Mouse (Mus musculus): ENCODE measurements around the gene Dok4. TPM values are rescaled to one million over a fixed set of nuclear protein-coding genes. Genes with fewer than 3 reads are reported as not detected.
A peak's percentile ranks its signal among the peaks of the same experiment; 100 is the strongest.

The Dok4 gene
- total RNA-seq (2014; rRNA removed), result 121 and 127 TPM in 2 replicates
- 60.8 and 66.9 TPM in 2 replicates for polyA plus RNA-seq (2015; fragmentation: Nextera tagmentation; extraction: Ambion mirVana)

DNA sequence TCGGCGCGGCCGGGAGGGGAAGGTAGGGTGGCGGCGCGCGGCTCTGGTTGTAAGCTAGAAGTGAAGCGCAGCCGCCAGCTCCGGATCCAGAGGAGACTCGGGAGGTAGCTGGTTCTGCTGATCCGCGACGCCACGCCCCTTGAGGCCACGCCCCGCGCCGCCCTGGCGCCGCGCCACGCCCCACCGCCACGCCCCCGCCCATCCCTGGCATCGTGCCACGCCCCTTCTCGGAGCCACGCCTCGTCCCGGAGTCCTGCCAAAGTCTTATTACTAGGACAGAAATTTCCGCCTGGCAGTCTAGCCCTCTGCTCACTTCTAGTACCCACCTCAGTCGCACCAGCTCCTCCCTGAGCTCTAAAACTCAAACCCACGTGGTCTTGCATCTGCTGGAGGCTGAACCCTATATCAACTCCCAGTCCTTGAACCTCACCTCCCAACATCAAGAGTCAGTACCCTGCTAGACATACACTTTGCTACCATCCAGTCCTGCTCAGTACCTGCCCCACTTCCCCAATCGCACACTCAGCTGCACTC is at the start of gene Dok4:
Gene Dok4 (minus strand): TSS at position 134 of the 534 bp plus-strand sequence.
- DNase-seq (ENCODE audit: low spot score) (peak; percentile 74), ATAC-seq (peak; percentile 27; the same call in 1 of the 2 replicates)
- no peaks in the 10 kb centered on the region for H3K27me3 ChIP-seq (ENCODE audit: insufficient read depth, low read length)
- peak within 1 kb of the TSS; percentile 63 for H3K4me3 ChIP-seq (ENCODE audit: low read length)
- no peak within 1 kb of the TSS for H3K27ac ChIP-seq
- H3K4me2 ChIP-seq (ENCODE audit: low read depth, low read length), result peak within 1 kb of the TSS; percentile 99
- TF ChIP-seq CTCF (IDR thresholded peaks at IDR 0.05; ENCODE audit: low read depth), result no peak
- H3K9ac ChIP-seq (replicated peaks; ENCODE audit: low read length), result peak within 1 kb of the TSS; percentile 60
- no peaks in the 10 kb centered on the region for H3K36me3 ChIP-seq (ENCODE audit: insufficient read depth, low read length)
- under 1% methylated on average over 22 of the region's 37 CpGs for WGBS
- H3K4me1 ChIP-seq (ENCODE audit: insufficient read depth, low read length), result peaks cover 21% of the 10 kb centered on the region; the same call in 1 of the 2 replicates
- H3K9me3 ChIP-seq (ENCODE audit: low read length), result no peaks in the 10 kb centered on the region

- ATAC-seq (no peak), DNase-seq (ENCODE audit: low spot score) (no peak)
- 46% methylated on average over 5 of the region's 8 CpGs for WGBS
- no peak within 1 kb of the TSS for H3K9ac ChIP-seq (replicated peaks; ENCODE audit: low read length)
- no peak within 1 kb of the TSS for H3K4me3 ChIP-seq (ENCODE audit: low read length)
- H3K9me3 ChIP-seq (ENCODE audit: low read length), result no peaks in the 10 kb centered on the region
- H3K36me3 ChIP-seq (ENCODE audit: insufficient read depth, low read length), result no peaks in the 10 kb centered on the region
- H3K4me1 ChIP-seq (ENCODE audit: insufficient read depth, low read length), result no peaks in the 10 kb centered on the region
- no peaks in the 10 kb centered on the region for H3K27me3 ChIP-seq (ENCODE audit: insufficient read depth, low read length)
- no peak for TF ChIP-seq CTCF (IDR thresholded peaks at IDR 0.05; ENCODE audit: low read depth)
- H3K27ac ChIP-seq, result no peak within 1 kb of the TSS
- no peak within 1 kb of the TSS for H3K4me2 ChIP-seq (ENCODE audit: low read depth, low read length)
These were observed 47.3 kb upstream of the Dok4 start, which contains the start of gene Adgrg5 for GRCm38 (mm10) chr8:94923405-94923804. Gene Adgrg5 (plus strand): TSS chr8:94923694.

DNA sequence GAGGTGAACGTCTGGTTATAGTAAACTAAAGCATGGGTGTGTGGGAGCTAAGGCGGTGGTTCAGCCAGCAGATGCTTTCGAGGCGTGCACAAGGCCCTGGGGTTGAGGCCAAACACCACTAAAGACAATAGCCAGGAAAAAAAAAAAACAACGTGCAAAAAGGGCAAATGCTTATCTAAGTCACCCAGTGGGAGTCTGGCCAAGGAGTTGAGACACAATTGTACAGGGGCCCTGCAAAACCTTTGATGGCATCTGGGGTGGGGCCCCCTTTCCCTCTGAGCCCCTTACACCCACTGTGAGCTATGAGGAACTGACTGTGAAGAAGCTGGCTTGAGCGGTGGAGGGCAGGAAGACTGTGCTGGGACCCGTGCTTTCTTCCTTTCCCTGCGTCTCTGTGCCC is 46.5 kb upstream of the Dok4 start:
- Histone ChIP-seq H3K27ac (no peak overlapping the region), H3K36me3 (ENCODE audit: insufficient read depth, low read length) (no peaks in the 10 kb centered on the region), H3K4me2 (ENCODE audit: low read depth, low read length) (no peak overlapping the region), H3K9ac (replicated peaks; ENCODE audit: low read length) (no peak overlapping the region), H3K4me3 (ENCODE audit: low read length) (no peak overlapping the region), H3K27me3 (ENCODE audit: insufficient read depth, low read length) (no peaks in the 10 kb centered on the region), H3K9me3 (ENCODE audit: low read length) (no peaks in the 10 kb centered on the region), H3K4me1 (ENCODE audit: insufficient read depth, low read length) (peaks cover 6% of the 10 kb centered on the region)
- 20% methylated on average over 8 of the region's 8 CpGs for WGBS
- ATAC-seq, result no peak
- no peak for TF ChIP-seq CTCF (IDR thresholded peaks at IDR 0.05; ENCODE audit: low read depth)
- no peak for DNase-seq (ENCODE audit: low spot score)

GRCm38 (mm10) chr8:94922176-94922575 is 46.0 kb upstream of the Dok4 start:
- peaks cover 7% of the 10 kb centered on the region for H3K4me1 ChIP-seq (ENCODE audit: insufficient read depth, low read length)
- no peak for ATAC-seq
- no peak for TF ChIP-seq CTCF (IDR thresholded peaks at IDR 0.05; ENCODE audit: low read depth)
- H3K27ac ChIP-seq, result no peak overlapping the region
- H3K9ac ChIP-seq (replicated peaks; ENCODE audit: low read length), result no peak overlapping the region
- WGBS, result 70% methylated on average over 6 of the region's 6 CpGs
- no peaks in the 10 kb centered on the region for H3K36me3 ChIP-seq (ENCODE audit: insufficient read depth, low read length)
- no peak overlapping the region for H3K4me3 ChIP-seq (ENCODE audit: low read length)
- H3K27me3 ChIP-seq (ENCODE audit: insufficient read depth, low read length), result peaks cover 2% of the 10 kb centered on the region; the same call in 1 of the 2 replicates
- no peaks in the 10 kb centered on the region for H3K9me3 ChIP-seq (ENCODE audit: low read length)
- no peak overlapping the region for H3K4me2 ChIP-seq (ENCODE audit: low read depth, low read length)
- no peak for DNase-seq (ENCODE audit: low spot score)

DNA sequence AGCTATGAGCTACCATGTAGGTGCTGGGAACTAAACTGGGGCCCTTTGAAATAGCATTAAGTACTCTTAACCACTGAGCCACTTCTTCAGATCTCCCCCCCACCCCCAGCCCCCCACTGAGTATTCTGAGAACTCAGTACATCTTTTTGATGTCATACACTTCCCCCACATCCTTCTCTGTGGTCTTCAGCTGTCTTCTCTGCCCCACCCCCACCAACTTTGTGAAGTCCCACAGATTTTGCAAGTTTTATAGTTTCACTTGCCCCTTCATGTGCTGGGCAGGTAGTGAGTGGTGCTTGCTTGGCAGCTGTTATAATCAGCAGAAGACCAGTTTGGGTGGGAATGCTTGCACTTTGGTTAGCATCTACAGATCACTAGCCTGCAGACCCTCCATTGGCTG is 43.1 kb upstream of the Dok4 start:
- no peak for TF ChIP-seq CTCF (IDR thresholded peaks at IDR 0.05; ENCODE audit: low read depth)
- DNase-seq (ENCODE audit: low spot score), result no peak
- no peaks in the 10 kb centered on the region for H3K36me3 ChIP-seq (ENCODE audit: insufficient read depth, low read length)
- H3K9me3 ChIP-seq (ENCODE audit: low read length), result no peaks in the 10 kb centered on the region
- peaks cover 9% of the 10 kb centered on the region; the same call in 1 of the 2 replicates for H3K27me3 ChIP-seq (ENCODE audit: insufficient read depth, low read length)
- no peak overlapping the region for H3K9ac ChIP-seq (replicated peaks; ENCODE audit: low read length)
- ATAC-seq, result no peak
- no peak overlapping the region for H3K4me3 ChIP-seq (ENCODE audit: low read length)
- H3K27ac ChIP-seq, result no peak overlapping the region
- H3K4me2 ChIP-seq (ENCODE audit: low read depth, low read length), result no peak overlapping the region
- H3K4me1 ChIP-seq (ENCODE audit: insufficient read depth, low read length), result peaks cover 21% of the 10 kb centered on the region

DNA sequence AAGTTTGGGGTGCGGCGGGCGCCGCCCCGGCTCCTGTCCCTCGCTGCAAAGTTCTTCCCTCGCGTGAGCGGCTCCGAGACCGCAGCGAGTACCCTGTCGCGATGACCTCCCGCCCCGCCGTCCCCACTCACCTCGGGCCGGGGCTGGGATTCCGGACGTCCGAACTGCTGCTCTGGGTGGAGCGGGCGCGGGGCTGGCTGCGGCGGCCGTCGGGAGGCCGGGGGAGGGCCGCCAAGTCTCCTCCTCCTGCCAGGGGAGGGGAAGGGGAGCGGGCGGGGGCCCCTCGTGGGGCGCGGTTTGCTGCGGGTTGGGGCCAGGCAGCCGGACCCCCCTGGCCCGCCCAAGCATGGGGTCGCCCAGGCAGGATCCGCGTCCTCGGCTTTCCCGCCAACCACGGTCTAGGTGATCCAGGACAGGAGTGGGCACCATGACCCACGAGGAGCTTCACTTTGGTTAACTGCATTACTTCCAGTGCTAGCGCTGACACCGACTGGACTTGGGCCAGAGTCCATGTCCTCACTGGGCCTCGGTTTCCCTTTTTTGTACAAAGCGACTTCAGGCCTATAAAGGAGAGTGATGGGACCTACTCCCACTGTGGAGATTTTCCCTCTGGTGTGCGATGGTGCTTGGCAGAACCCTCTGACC is 41.8 kb upstream of the Dok4 start, which contains the start of gene Ccdc102a:
Gene Ccdc102a (minus strand): TSS at position 248 of the 645 bp plus-strand sequence.
- peak within 1 kb of the TSS; percentile 61 for H3K9ac ChIP-seq (replicated peaks; ENCODE audit: low read length)
- no peaks in the 10 kb centered on the region for H3K36me3 ChIP-seq (ENCODE audit: insufficient read depth, low read length)
- peak within 1 kb of the TSS; percentile 69 for H3K4me2 ChIP-seq (ENCODE audit: low read depth, low read length)
- ATAC-seq (peak; percentile 36; the same call in 1 of the 2 replicates), DNase-seq (ENCODE audit: low spot score) (no peak)
- no peaks in the 10 kb centered on the region for H3K9me3 ChIP-seq (ENCODE audit: low read length)
- H3K27me3 ChIP-seq (ENCODE audit: insufficient read depth, low read length), result peaks cover 13% of the 10 kb centered on the region; the same call in 1 of the 2 replicates
- TF ChIP-seq CTCF (IDR thresholded peaks at IDR 0.05; ENCODE audit: low read depth), result no peak
- H3K4me3 ChIP-seq (ENCODE audit: low read length), result peak within 1 kb of the TSS; percentile 58
- H3K4me1 ChIP-seq (ENCODE audit: insufficient read depth, low read length), result peaks cover 21% of the 10 kb centered on the region
- WGBS, result 3% methylated on average over 46 of the region's 51 CpGs
- peak within 1 kb of the TSS; percentile 58 for H3K27ac ChIP-seq

DNA sequence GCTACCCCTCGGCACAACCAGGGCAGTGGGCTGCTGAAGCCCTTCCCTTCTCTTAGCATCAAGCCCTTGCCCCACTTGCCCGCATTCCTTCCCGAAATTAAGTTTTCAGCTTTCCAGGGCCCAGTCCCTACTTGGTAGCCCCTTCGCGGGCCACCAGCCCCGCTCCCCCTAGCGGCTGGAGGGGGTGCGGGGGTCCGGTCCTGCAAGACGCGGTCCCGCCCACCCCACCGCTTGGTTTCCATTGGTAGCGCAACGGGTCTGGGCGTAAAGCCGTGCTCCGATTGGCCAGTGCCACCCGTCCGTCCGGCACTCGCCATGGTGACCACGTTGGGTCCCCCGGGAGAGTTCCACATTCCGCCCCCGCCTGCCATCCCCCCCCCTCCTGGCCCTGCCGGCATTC is 41.2 kb upstream of the Dok4 start:
- peaks cover 21% of the 10 kb centered on the region for H3K4me1 ChIP-seq (ENCODE audit: insufficient read depth, low read length)
- H3K36me3 ChIP-seq (ENCODE audit: insufficient read depth, low read length), result no peaks in the 10 kb centered on the region
- TF ChIP-seq CTCF (IDR thresholded peaks at IDR 0.05; ENCODE audit: low read depth), result peak; percentile 80
- peak overlapping the region; percentile 58 for H3K4me3 ChIP-seq (ENCODE audit: low read length)
- H3K27me3 ChIP-seq (ENCODE audit: insufficient read depth, low read length), result peaks cover 13% of the 10 kb centered on the region; the same call in 1 of the 2 replicates
- WGBS, result 0% methylated on average over 27 of the region's 27 CpGs
- DNase-seq (ENCODE audit: low spot score) (peak; percentile 95), ATAC-seq (peak; percentile 95)
- peak overlapping the region; percentile 58 for H3K27ac ChIP-seq
- peak overlapping the region; percentile 69 for H3K4me2 ChIP-seq (ENCODE audit: low read depth, low read length)
- H3K9ac ChIP-seq (replicated peaks; ENCODE audit: low read length), result peak overlapping the region; percentile 61
- no peaks in the 10 kb centered on the region for H3K9me3 ChIP-seq (ENCODE audit: low read length)

Data from hindbrain, postnatal 0 days (tissue).